Mouse (Mus musculus) thymus, adult 2 months (tissue): ENCODE data around the gene Slc35e3.

Experiments
- CTCF ChIP-seq: fragments of 200-500 bp; IDR thresholded peaks from 2 replicates; pipeline ENCODE4 v1.5.1; 2012; ENCODE audit warnings: mild to moderate bottlenecking, control low read depth, low read length, moderate library complexity, borderline replicate concordance; ENCODE audit not compliant: control insufficient read depth, poor library complexity, insufficient read depth; ENCODE audit errors: extremely low read depth
- POLR2A ChIP-seq: fragments of 200-500 bp; IDR thresholded peaks from 2 replicates; pipeline ENCODE4 v1.6.1; 2012; ENCODE audit warnings: mild to moderate bottlenecking, low read length, control low read depth, moderate library complexity; ENCODE audit not compliant: control insufficient read depth, poor library complexity, insufficient read depth; ENCODE audit errors: extremely low read depth

DNA sequence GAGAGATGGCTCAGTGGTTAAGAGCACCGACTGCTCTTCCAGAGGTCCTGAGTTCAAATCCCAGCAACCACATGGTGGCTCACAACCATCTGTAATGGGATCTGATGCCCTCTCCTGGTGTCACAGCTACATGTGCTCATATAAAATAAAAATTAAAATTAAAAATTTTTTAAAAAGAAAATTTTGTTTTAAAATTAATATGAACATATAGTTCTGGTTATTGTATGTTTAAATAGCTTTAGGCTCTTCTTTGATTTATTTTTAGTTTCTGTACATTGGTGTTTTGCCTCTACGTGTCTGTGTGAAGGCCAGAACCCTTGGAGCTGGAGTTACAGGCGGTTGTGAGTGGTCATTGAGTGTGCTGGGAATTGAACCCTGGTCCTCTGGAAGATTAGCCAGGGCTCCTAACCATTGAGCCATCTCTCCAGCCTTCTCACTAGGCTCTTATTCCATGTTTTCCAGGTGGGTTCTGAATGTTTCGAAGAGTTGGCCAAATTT lies 19.2 kb downstream of the Slc35e3 start:
- TF ChIP-seq CTCF (no peak), POLR2A (no peak)
